Mouse (Mus musculus): ENCODE results near the gene Slc48a1. TPM values are rescaled to one million over a fixed set of nuclear protein-coding genes. Genes with fewer than 3 reads are reported as not detected.

The Slc48a1 gene
- total RNA-seq, 2 experiments from 2014 or later, result 62.0 to 71.0 TPM

GRCm38 (mm10) chr15:97750697-97751096, 27.6 kb upstream of the Slc48a1 start:
- intact Hi-C loops (cut with DNase I), result no loop called here
- DNase-seq, result peak; percentile 64 to 68

GRCm38 (mm10) chr15:97751676-97752075, 26.6 kb upstream of the Slc48a1 start:
- DNase-seq, result no peak
- intact Hi-C loops (cut with DNase I), result no loop called here

- no peak for DNase-seq
- intact Hi-C loops (cut with DNase I), result no loop called here
Observed at GRCm38 (mm10) chr15:97752491-97752890, 25.8 kb upstream of the Slc48a1 start.

DNA sequence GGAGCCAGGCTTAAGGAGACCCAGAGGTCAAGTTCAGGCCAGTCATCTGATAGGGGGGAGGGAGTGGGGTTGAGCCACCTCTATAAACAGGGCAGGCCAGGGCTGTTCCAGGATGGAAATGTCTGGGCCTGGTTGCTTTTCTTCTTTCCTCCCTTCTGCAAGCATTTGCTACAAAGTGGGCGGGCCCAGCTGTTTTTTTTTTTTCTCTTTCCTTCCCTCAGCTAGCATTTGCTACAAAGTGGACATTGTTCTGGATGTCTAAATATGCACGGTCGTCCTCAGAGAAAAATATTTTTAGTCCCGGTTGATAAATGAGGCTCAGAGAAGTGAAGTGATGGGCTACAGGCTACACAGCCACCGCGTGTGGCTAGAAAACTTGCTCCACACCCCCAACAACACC, 23.8 kb upstream of the Slc48a1 start:
- intact Hi-C loops (cut with DNase I), result no loop called here

GRCm38 (mm10) chr15:97755361-97755760, 23.0 kb upstream of the Slc48a1 start:
- no peak for DNase-seq
- intact Hi-C loops (cut with DNase I), result no loop called here

More for the DNA sequence above, 23.8 kb upstream of the Slc48a1 start:
- no peak for DNase-seq

- intact Hi-C loops (cut with DNase I), result no loop called here
- DNase-seq, result no peak
Observed at GRCm38 (mm10) chr15:97760006-97760405, 18.3 kb upstream of the Slc48a1 start.

DNA sequence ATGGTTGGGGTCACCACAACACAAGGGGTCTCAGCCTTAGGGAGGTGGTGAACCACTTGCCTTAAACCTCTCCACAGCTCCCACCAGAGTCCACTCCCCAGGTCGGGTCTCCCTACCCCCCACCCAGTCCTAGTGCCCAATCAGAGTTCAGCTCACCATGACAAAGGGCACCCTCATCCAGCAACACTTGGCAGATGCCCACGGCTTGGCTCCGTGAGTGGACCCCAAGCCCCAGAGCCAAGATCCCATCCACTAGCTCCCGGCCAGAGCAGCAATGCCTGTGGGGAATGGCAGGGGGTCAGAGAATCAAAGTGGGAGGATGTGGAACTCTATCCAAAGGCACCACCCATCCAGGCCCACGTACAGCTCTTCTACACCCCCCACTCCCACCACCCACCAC, 17.4 kb upstream of the Slc48a1 start:
- intact Hi-C loops (cut with DNase I), result no loop called here
- DNase-seq, result no peak

DNA sequence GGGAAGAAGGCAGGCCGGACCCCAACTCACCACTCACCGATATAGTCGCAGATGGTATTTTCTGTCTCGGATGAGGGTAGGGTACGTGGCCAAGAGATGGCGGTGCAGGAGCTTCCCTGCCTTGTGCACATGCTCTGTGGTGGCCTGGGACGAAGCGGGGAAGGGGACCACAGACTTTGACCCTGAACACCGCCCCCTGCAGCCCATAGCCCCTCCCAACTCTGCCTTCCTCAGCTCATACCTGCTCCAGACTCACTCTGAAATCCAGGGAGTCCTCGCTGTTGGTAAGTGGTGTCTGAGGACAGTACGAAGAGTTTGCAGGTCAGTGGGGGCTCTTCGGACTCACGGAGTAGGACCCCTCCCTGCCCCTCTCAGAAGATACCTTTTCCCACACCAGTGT, 16.9 kb upstream of the Slc48a1 start:
- DNase-seq, result no peak
- intact Hi-C loops (cut with DNase I), result no loop called here

- peak in 1 of 2 experiments; percentile 62 for DNase-seq
- intact Hi-C loops (cut with DNase I), result loop anchor here (2.0 kb wide), 1 partner anchor 14 kb away; no protein-coding TSS in a partner anchor
Observed at GRCm38 (mm10) chr15:97762733-97763132, 15.6 kb upstream of the Slc48a1 start.

DNA sequence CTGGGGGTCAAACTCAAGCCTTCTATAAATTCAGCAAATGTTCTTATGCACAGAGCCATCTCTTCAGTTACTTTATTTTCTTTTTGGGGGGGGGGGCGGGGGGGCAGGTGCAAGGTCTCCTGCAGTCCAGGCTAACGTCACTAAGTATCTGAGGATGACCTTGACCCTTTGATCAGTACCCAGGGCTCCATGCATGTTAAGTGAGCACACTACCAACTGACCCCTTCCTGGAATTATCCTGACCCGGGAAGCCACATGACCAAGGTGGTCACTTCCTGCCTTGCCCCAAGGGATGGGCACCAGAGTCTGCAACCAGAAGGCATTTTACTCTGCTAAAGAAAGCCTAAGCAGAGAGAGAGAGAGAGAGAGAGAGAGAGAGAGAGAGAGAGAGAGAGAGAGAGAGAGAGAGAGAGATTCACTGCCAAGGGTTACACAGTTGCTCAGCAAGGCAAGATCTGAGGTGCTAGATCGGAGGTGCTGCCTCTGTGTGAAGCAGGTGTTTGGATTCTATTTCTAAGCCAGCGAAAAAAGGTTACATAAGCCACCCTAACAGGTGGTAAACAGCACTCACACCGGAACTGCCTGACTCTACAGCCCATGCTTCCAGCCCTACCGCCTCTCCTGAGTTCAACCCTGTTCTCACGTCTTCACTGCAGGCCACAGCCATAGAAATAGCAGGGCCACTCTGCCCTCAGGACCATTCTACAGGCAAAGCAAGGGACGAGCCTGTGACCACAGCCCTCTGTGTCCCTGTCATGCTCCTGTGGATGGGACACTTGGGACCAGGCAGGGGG, 14.9 kb upstream of the Slc48a1 start:
- DNase-seq, result no peak
- intact Hi-C loops (cut with DNase I), result loop anchor here (2.0 kb wide), 1 partner anchor 15 kb away; no protein-coding TSS in a partner anchor

DNA sequence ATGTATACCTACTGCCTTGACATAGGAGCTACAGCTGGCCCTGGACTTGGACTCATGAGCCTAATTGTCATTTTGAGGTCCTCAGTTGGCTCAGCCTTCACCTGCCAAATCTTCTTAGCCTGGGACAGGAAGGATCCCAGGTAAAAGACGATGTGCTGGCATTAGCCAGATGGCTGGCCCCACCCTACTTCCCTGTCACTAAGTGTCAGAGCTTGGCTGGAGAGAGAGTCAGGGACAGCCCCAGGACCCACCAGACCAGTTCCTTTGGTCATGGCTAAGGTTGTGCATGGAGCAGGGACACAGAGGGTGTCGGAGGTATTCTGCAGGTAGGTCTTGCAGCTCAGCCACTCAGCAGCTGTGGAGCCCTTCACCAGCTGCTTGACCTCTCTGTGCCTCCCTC, 13.8 kb upstream of the Slc48a1 start:
- intact Hi-C loops (cut with DNase I), result no loop called here
- no peak for DNase-seq

DNA sequence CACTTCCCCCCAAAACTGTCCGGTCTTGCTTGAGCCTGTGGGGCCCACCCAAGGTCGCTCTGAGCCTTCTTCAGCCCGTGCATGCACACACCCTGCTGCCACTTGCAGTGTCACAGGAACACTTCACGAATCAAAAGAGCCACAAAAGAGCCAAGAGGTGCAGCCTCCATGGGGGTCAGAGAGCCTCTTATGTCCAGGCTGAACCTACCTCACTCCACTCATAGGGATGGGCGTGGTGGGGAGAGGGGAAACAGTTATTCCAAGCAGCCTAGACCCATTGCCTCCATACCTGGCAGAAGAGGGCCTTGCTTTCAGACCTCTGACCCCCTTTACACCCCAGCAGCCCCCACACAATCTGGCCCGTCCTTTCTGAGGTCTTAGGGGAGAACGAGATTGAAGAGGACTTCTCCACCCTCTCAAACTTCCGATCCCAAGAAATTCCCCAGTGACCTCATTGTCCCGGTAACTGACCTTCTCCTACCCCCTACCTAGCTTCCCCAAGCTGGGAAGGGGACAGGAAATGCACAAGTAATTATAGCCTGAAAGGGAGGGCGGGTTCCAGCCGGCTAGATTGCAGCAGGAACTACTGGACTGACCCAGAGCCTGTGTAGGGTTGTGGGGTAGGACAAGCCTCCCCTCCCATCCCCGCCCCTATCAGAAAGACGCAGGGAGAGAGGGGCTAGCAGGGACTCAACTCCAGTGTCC, 13.1 kb upstream of the Slc48a1 start:
- no peak for DNase-seq
- intact Hi-C loops (cut with DNase I), result no loop called here

DNA sequence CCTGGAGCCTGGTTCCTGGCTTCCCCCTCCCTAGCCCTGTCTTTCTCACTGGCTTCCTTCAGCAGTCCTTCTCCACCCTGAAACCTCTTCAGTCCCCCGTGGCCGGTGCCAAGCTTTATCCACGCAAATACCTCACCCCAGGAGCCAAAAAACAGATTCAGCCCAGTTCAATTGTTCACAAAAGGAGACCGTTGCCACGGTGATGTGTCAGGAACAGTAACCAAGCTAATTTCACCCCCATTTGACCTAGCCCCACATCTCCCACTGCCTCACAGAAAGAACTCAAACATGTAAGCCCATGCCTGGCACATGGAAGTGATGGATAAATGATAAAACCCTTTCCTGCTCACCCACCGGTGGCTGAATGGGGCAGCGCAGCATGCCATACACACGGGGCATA, 12.1 kb upstream of the Slc48a1 start:
- intact Hi-C loops (cut with DNase I), result loop anchor here (2.0 kb wide), 1 partner anchor 45 kb away; no protein-coding TSS in a partner anchor
- no peak for DNase-seq

- DNase-seq, result no peak
Observed at GRCm38 (mm10) chr15:97766594-97767279, 11.6 kb upstream of the Slc48a1 start.

GRCm38 (mm10) chr15:97767280-97768186, 10.8 kb upstream of the Slc48a1 start, which contains the start of gene Rapgef3:
TSS of gene Rapgef3 (minus strand) at chr15:97767972.
- intact Hi-C loops (cut with DNase I), result loop anchor here (2.0 kb wide), 1 partner anchor 47 kb away; no protein-coding TSS in a partner anchor
- DNase-seq, result peak; percentile 89 to 91

More at GRCm38 (mm10) chr15:97766594-97767279, 11.6 kb upstream of the Slc48a1 start:
- intact Hi-C loops (cut with DNase I), result loop anchor here (2.0 kb wide), 1 partner anchor 46 kb away; no protein-coding TSS in a partner anchor

DNA sequence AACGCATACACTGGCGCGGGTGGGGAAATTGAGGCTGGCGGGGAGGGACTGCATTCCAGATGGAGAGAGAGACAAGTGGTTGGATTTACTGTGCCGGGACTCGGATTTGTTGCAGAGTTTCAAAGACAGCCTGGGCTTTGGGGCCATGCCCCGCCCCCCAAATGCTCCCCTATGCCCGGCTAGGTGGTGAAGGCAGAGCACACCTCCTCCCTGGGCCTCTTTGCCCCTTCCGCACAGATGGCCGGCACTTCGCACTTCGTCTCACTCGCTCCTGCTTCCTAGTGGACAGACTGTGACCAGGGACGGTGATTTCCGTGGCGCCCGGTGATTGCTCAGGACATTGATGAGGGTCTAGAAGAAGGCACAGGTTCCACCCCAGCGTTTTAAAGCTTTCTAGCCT, 10.1 kb upstream of the Slc48a1 start:
- intact Hi-C loops (cut with DNase I), result no loop called here
- peak in 1 of 2 experiments; percentile 58 for DNase-seq

GRCm38 (mm10) chr15:97770280-97770679, 8.0 kb upstream of the Slc48a1 start:
- DNase-seq, result no peak

GRCm38 (mm10) chr15:97773108-97773507, 5.2 kb upstream of the Slc48a1 start:
- peak; percentile 80 to 86 for DNase-seq

More at GRCm38 (mm10) chr15:97770280-97770679, 8.0 kb upstream of the Slc48a1 start:
- intact Hi-C loops (cut with DNase I), result no loop called here

DNA sequence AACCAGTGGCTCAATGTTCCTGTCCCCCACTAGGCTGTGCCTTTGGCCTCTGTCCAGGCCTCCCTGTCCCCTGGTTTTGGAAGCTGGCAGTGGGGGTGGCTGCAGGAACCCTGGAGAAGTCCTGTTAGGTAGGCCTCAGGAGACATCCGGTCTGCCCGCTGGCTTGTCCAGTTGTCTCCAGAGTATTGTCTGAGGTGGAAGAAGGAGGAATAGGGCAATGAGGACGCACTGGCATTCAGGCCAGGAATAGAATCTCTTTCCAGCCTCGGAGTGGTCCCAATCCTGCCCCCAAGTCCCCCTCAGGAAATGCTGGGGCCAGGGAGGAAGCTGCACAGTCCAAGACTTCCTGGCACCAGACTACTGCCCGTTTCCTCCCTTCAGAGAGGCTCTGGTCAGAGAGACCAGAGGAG, 4.4 kb upstream of the Slc48a1 start:
- intact Hi-C loops (cut with DNase I), result no loop called here
- DNase-seq, result peak in 1 of 2 experiments; percentile 46

More at GRCm38 (mm10) chr15:97773108-97773507, 5.2 kb upstream of the Slc48a1 start:
- intact Hi-C loops (cut with DNase I), result no loop called here

GRCm38 (mm10) chr15:97776514-97776913, 1.8 kb upstream of the Slc48a1 start:
- intact Hi-C loops (cut with DNase I), result loop anchor here (2.0 kb wide), 1 partner anchor 110 kb away; no protein-coding TSS in a partner anchor
- peak; percentile 86 to 91 for DNase-seq

All from heart, postnatal 10 days (tissue).